Mouse (Mus musculus) lung, postnatal 0 days (tissue): ENCODE results near the gene Zdhhc3.

Experiments used
- CTCF ChIP-seq: IDR thresholded peaks from 2 replicates; pipeline ENCODE4 v1.5.1; 2016; ENCODE audit warnings: antibody characterized with exemption, mild to moderate bottlenecking
- EP300 ChIP-seq: IDR thresholded peaks from 2 replicates; pipeline ENCODE4 v1.6.1; 2016; ENCODE audit warnings: antibody characterized with exemption, mild to moderate bottlenecking, control low read depth

DNA sequence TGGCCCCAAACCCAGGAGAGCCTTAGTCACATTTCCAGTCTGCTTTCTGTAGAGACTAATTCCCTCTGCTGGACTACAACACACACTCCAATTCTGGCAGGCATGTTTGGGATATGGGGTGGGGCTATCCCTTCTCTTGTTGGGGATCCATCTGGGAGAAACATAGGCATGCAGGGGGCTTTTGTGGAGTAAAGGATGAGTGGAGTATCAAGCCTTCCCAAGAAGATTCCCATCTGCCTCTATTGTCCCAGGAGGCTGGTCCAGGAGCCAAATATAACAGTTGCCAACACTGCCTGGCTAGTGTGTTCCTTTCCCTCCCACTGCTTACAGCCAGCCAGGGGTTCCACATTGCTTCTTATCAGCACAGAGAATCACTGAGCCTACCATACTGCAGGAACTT, 44.7 kb upstream of the Zdhhc3 start:
- TF ChIP-seq CTCF (no peak; the same call in 1 of the 2 replicates), EP300 (no peak)
